Mouse (Mus musculus) thymus, adult 2 months (tissue): ENCODE results near the gene Wfikkn2. TPM values are rescaled to one million over a fixed set of nuclear protein-coding genes. Genes with fewer than 3 reads are reported as not detected.
A peak's percentile ranks its signal among the peaks of the same experiment; 100 is the strongest.

Experiments
- DNase-seq: peaks from one replicate; pipeline ENCODE4 v3.0.0; 2021
- H3K27ac ChIP-seq: fragments of 200-500 bp; 2 replicates; pipeline ENCODE4 v1.5.1; 2012; ENCODE audit warnings: low read length, control low read depth; ENCODE audit not compliant: control insufficient read depth, insufficient read depth
- H3K27me3 ChIP-seq: fragments of 200-500 bp; 2 replicates; pipeline ENCODE4 v1.6.1; 2012; ENCODE audit warnings: mild to moderate bottlenecking, low read length, moderate library complexity, mixed read lengths; ENCODE audit not compliant: control insufficient read depth, insufficient read depth
- H3K36me3 ChIP-seq: fragments of 200-500 bp; 2 replicates; pipeline ENCODE4 v1.6.1; 2012; ENCODE audit warnings: mild to moderate bottlenecking, low read length, moderate library complexity; ENCODE audit not compliant: control insufficient read depth, insufficient read depth
- H3K4me1 ChIP-seq: fragments of 200-500 bp; replicated peaks from 2 replicates; pipeline ENCODE4 v1.6.1; 2012; ENCODE audit warnings: low read length; ENCODE audit not compliant: control insufficient read depth, insufficient read depth
- H3K4me3 ChIP-seq: fragments of 200-500 bp; 2 replicates; pipeline ENCODE4 v1.5.1; 2012; ENCODE audit warnings: mild to moderate bottlenecking, low read length, control low read depth, moderate library complexity; ENCODE audit not compliant: control insufficient read depth, insufficient read depth
- CTCF ChIP-seq: fragments of 200-500 bp; IDR thresholded peaks from 2 replicates; pipeline ENCODE4 v1.5.1; 2012; ENCODE audit warnings: mild to moderate bottlenecking, control low read depth, low read length, moderate library complexity, borderline replicate concordance; ENCODE audit not compliant: control insufficient read depth, poor library complexity, insufficient read depth; ENCODE audit errors: extremely low read depth
- POLR2A ChIP-seq: fragments of 200-500 bp; IDR thresholded peaks from 2 replicates; pipeline ENCODE4 v1.6.1; 2012; ENCODE audit warnings: mild to moderate bottlenecking, low read length, control low read depth, moderate library complexity; ENCODE audit not compliant: control insufficient read depth, poor library complexity, insufficient read depth; ENCODE audit errors: extremely low read depth
- WGBS: fragments of 180-500 bp; shearing (Covaris S2); methylation state at CpG from one replicate; pipeline ENCODE4 v1.1.7; 2018; 5-methylcytosine and 5-hydroxymethylcytosine counted together
- polyA plus RNA-seq: library from polyadenylated mRNA; depleted of rRNA; stranded (reverse); fragments of >200 nt; gene quantifications from 2 replicates; pipeline ENCODE4 v1.2.3, GENCODE M21; 2012

Wfikkn2 gene
- polyA plus RNA-seq, 1 experiment = 34.4 TPM

DNA sequence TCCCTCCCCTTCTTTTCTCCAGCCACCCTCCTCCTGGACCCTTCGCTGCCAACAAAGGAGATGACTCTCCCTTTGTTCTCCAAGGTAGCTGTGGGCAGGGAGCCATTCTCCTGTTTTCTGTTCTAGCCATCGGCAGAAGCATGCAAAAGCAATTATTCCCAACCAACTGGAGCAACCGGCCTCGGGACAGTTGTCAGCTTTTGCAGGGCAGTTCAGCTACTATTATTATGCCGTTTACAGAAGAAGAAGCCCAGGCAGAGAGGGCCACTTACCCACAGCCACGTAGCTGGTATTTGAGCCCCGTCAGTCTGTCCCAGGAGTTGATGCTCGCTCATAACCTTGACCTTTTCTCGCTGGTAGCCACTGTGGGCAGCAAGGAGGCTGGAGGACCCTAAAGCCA, 17.4 kb downstream of the Wfikkn2 start:
- H3K27ac ChIP-seq = no peak overlapping the region
- TF ChIP-seq CTCF (no peak), POLR2A (no peak)

DNA sequence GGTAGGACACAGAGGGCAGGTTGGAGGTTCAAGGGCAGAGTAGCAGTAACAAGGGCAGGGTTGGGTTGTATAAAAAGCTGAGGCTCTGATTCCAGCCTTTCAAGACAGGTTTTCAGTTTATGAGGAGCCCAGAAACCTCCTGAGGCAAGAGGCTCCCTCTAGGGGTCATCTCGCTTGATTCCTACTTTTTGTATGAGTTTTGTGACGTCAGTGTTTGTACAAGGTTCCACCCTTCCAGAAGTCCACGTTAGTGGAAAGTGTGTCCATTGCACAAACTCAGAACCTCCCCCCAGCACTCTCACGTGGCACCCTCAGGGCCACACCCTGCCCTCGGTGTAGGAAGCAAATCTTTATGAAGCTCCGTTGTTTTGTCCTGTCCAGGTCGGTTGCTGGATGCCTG, 19.8 kb downstream of the Wfikkn2 start:
- no peak overlapping the region for H3K27ac ChIP-seq

More for the DNA sequence above, 17.4 kb downstream of the Wfikkn2 start:
- Histone ChIP-seq H3K36me3 (no peaks in the 10 kb centered on the region), H3K4me1 (no peaks in the 10 kb centered on the region; the same call in 1 of the 2 replicates), H3K27me3 (no peaks in the 10 kb centered on the region), H3K4me3 (no peak overlapping the region)
- DNase-seq = no peak
- 83% methylated on average over 9 of the region's 9 CpGs for WGBS

GRCm38 (mm10) chr11:94223531-94223930, 22.3 kb downstream of the Wfikkn2 start:
- Histone ChIP-seq H3K4me1 (no peaks in the 10 kb centered on the region; the same call in 1 of the 2 replicates), H3K27me3 (no peaks in the 10 kb centered on the region), H3K36me3 (no peaks in the 10 kb centered on the region), H3K27ac (no peak overlapping the region), H3K4me3 (no peak overlapping the region)
- WGBS = 69% methylated on average over 9 of the region's 9 CpGs
- no peak for DNase-seq
- TF ChIP-seq POLR2A (no peak), CTCF (no peak)

More for the DNA sequence above, 19.8 kb downstream of the Wfikkn2 start:
- DNase-seq = peak; percentile 40
- Histone ChIP-seq H3K27me3 (no peaks in the 10 kb centered on the region), H3K4me3 (no peak overlapping the region), H3K4me1 (no peaks in the 10 kb centered on the region; the same call in 1 of the 2 replicates), H3K36me3 (no peaks in the 10 kb centered on the region)
- TF ChIP-seq POLR2A = no peak
- TF ChIP-seq CTCF = no peak
- WGBS = 32% methylated on average over 7 of the region's 7 CpGs

DNA sequence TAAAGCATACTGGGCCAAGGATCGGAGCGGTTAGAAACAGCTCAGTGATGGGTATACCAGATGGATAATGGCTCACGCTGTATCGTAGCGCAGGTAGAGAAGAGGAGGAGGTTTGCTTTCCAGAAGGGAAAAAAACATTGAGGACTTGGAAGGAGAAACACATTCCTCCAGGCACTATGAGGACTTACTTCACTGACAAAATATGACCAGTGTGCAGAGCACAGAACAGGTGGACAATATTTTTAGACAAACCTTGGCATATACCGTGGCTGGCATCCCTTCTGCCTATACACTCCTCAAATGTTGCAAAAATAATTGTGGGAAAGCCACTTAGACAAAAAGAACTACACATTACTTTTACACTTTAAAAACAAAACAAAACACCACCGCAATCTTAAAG, 24.5 kb downstream of the Wfikkn2 start:
- DNase-seq = no peak
- Histone ChIP-seq H3K4me3 (no peak overlapping the region), H3K27me3 (no peaks in the 10 kb centered on the region), H3K4me1 (no peaks in the 10 kb centered on the region; the same call in 1 of the 2 replicates), H3K36me3 (no peaks in the 10 kb centered on the region), H3K27ac (no peak overlapping the region)
- TF ChIP-seq POLR2A (no peak), CTCF (no peak)
- 94% methylated on average over 7 of the region's 7 CpGs for WGBS

DNA sequence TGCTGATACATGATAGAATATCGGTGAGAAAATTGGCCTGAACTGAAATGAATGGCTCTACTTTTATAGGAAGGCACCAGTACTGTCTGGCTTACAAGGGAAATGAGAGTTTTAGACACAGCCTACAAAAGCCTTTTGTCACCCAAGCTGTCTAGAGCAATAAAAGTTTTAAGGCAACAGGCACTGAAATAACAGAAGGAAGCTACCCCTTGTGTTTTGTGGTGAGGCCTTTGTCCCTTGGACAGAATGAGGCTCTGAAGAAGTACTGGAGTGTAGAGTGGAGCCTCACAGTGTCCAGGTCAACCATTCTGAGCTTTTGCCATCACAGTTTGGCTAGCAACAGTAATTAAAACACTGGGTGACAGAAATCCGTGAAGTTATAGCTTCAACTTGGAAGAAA, 29.6 kb downstream of the Wfikkn2 start:
- H3K27me3 ChIP-seq = no peaks in the 10 kb centered on the region
- no peak overlapping the region for H3K27ac ChIP-seq
- no peak overlapping the region for H3K4me3 ChIP-seq
- no peak for DNase-seq
- H3K4me1 ChIP-seq = peaks cover 5% of the 10 kb centered on the region; the same call in 1 of the 2 replicates
- 69% methylated on average over 2 of the region's 2 CpGs for WGBS
- H3K36me3 ChIP-seq = peaks cover 8% of the 10 kb centered on the region
- TF ChIP-seq POLR2A (no peak), CTCF (no peak)

DNA sequence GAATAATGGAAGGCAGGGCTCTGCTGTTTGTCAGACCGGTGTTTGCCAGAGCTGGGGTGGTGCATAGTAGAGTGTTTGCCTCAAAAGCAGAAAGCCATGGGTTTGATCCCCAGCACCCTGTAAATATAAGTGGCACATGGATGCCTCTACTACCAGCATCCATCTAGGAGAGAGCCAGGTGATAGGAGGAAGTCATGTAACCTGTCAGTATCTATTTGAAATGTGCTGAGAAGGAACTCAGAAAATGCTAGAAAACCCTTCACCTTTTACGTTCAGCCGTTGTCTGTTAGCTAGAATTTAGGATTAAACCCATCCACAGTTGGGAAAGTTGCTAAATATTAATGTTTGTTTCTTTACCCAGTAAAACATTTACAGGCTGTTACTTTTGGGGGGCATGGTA, 30.2 kb downstream of the Wfikkn2 start:
- WGBS = 99% methylated on average over 3 of the region's 3 CpGs
- Histone ChIP-seq H3K27me3 (no peaks in the 10 kb centered on the region), H3K36me3 (peaks cover 8% of the 10 kb centered on the region), H3K4me1 (peaks cover 5% of the 10 kb centered on the region; the same call in 1 of the 2 replicates), H3K27ac (no peak overlapping the region), H3K4me3 (no peak overlapping the region)
- DNase-seq = no peak
- no peak for TF ChIP-seq POLR2A
- TF ChIP-seq CTCF = no peak
